Mouse (Mus musculus): ENCODE measurements at regions not wholly inside any gene's neighbourhood (a gene's known extent, or its start where the extent isn't known, plus 50 kb on each side); places are given as distances from the start of the nearest gene placed in this dataset.

DNA sequence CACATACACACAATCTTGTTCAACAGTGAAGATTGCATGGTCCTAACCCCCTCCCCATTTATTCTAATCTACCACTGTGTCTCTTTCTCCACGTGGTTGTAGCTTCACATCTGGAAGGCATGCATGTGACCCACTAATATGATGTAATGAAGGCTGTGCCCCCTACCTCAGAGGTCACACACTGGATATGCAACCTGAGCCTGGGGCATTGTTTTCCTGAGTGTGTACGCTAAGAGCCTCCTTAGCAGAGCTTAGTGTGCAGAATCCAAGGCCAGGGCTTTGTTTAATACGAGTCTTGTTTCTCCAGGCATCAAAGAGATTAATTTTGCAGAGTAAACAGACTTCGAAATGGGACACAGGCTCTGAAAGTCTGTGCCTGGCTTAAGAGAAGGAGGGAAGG is 68.0 kb upstream of the Tnrc6c start:
- TF ChIP-seq POLR2A (IDR thresholded peaks at IDR 0.05; ENCODE audit: control insufficient read depth, extremely low read depth, insufficient read depth, low read length, poor library complexity), result no peak
- no peak for TF ChIP-seq CTCF (IDR thresholded peaks at IDR 0.05; ENCODE audit: borderline replicate concordance, control insufficient read depth, extremely low read depth, insufficient read depth, low read length, poor library complexity)

All from thymus, adult 2 months (tissue).